Mouse (Mus musculus): ENCODE data around the gene Mettl22. TPM values are rescaled to one million over a fixed set of nuclear protein-coding genes. Genes with fewer than 3 reads are reported as not detected.

Gene Mettl22
- 1.5 and 1.8 TPM in 2 replicates for total RNA-seq (2023)

DNA sequence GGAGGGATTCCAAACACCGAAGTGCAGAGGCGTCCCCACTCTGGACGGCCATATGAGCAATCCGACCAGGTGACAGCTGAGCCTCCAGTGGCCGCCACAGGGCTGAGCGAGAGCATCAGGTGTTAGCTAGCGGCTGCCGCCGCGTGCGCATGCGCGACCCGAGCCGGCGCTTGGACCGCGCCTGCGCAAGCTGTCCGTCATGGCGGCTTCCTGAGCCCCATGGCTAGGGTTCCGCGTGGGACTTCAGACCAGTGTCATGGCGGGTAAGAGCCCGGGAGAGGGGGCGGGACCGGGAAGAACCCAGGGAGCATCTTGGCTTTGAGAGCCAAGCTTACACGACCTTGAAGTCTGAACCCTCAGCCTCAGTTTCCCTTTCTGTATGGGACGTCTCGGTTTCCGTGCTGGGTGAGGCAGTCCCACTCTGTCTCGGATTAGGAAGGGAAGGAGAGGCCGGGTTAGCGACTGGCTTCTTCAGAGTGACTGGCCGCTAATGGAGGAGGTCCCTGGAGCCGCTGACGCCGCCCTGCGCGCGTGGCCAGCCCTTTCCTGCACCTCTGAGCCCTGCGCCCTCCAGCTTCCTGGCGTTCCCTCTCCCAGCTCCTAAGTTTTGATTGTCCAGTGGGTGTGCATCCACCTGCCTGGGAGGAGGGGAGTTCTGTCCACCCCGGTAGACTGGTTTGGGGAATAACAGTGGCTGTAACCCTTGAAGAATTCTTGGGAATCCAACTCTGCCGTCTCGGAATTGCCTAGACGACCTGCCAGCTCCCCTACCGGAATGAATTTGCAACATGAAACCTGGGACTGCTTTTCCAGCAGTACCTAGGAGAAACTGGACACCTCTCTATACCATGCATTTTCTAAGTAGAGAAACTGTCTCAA, at the start of gene Mettl22:
TSS of gene Mettl22 (plus strand) at position 186 of the 879 bp plus-strand sequence.

DNA sequence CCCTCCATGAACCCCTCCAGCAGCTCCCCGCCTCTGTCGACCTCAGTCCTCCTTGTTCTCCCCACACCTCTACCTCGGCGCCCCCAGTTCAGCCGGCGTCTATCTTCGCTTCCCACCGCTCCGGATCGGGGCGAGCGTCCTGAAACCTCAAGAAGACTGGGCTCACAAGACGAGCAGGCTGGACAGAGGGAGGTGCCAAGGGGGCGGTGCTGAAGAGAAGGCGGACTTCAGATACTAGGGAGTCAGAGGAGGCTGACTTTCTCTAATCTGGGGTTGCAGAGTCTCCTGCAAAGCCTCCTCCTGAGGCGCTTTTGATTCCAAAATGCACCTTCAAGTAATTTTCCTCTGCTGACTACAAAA, 45.6 kb upstream of the Mettl22 start, which contains the start of gene Tmem114:
TSS of gene Tmem114 (minus strand) at position 166 of the 360 bp plus-strand sequence.

GRCm38 (mm10) chr16:8513236-8513906, 42.8 kb downstream of the Mettl22 start, which contains the start of gene Abat:
Abat (plus strand) TSS chr16:8513429.

Other genes starting within 250 kb of the Mettl22 start
- not detected in 2 replicates for gene Tmem114, start 45.7 kb upstream of the Mettl22 start, total RNA-seq (2023)
- not detected in 2 replicates for gene Abat, start 42.6 kb downstream of the Mettl22 start, total RNA-seq (2023)
- 28.4 and 38.2 TPM in 2 replicates for gene Pmm2, start 166.9 kb downstream of the Mettl22 start, total RNA-seq (2023)
- gene Tmem186, start 166.9 kb downstream of the Mettl22 start, total RNA-seq (2023): 1.8 and 2.1 TPM in 2 replicates
- 71.8 and 72.6 TPM in 2 replicates for gene Carhsp1, start 201.4 kb downstream of the Mettl22 start, total RNA-seq (2023)
- gene Gm5767, start 210.0 kb downstream of the Mettl22 start, total RNA-seq (2023): not detected in 2 replicates

All from neutrophil, adult 65 days (primary cell).